Mouse (Mus musculus) MEL (cell line): Measurements from ENCODE around the gene Angptl3. TPM values are rescaled to one million over a fixed set of nuclear protein-coding genes. Genes with fewer than 3 reads are reported as not detected.

Source experiments
- DNase-seq: peaks from one replicate; pipeline ENCODE4 v3.0.0; 2011; ENCODE audit warnings: low read depth, low spot score
- H3K27ac ChIP-seq: 2 replicates; pipeline ENCODE4 v1.5.1; 2012; ENCODE audit warnings: low read depth, mild to moderate bottlenecking, control low read depth, low read length, moderate library complexity; ENCODE audit not compliant: control insufficient read depth
- H3K27me3 ChIP-seq, 2 experiments: fragments of 150-350 bp in 1 of 2; sonication (generic) in 1 of 2; 2 replicates each; pipeline ENCODE4 v1.6.1; 2012; ENCODE audit warnings: low read length in 2 of 2, mild to moderate bottlenecking in 2 of 2, improper control_type of control experiment in 1 of 2, moderate library complexity in 1 of 2; ENCODE audit not compliant: insufficient read depth in 2 of 2, control insufficient read depth in 1 of 2
- H3K36me3 ChIP-seq, 2 experiments: 2 replicates each; pipeline ENCODE4 v1.6.1; 2012 to 2014; ENCODE audit warnings: low read length in 2 of 2, improper control_type of control experiment in 1 of 2, inconsistent platforms in 1 of 2, mild to moderate bottlenecking in 1 of 2; ENCODE audit not compliant: insufficient read depth in 2 of 2, control insufficient read depth in 1 of 2
- H3K4me1 ChIP-seq, 2 experiments: fragments of 150-350 bp in 1 of 2; sonication (generic) in 1 of 2; 2 replicates each; pipeline ENCODE4 v1.6.1; 2012; ENCODE audit warnings: low read length in 2 of 2, improper control_type of control experiment in 1 of 2, mild to moderate bottlenecking in 1 of 2; ENCODE audit not compliant: insufficient read depth in 2 of 2, control insufficient read depth in 1 of 2
- H3K4me3 ChIP-seq, 2 experiments: fragments of 150-350 bp in 1 of 2; sonication (generic) in 1 of 2; 2 replicates each; pipeline ENCODE4 v1.5.1; 2012; ENCODE audit warnings: low read depth in 2 of 2, low read length in 2 of 2, mild to moderate bottlenecking in 2 of 2, moderate library complexity in 2 of 2, control low read depth in 1 of 2, improper control_type of control experiment in 1 of 2; ENCODE audit not compliant: control insufficient read depth in 1 of 2, insufficient read depth in 1 of 2
- H3K79me2 ChIP-seq: 2 replicates; pipeline ENCODE4 v1.6.1; 2012; ENCODE audit warnings: mild to moderate bottlenecking, low read length, moderate library complexity; ENCODE audit not compliant: control insufficient read depth, poor library complexity, insufficient read depth
- H3K9ac ChIP-seq: 2 replicates; pipeline ENCODE4 v1.6.1; 2012; ENCODE audit warnings: low read depth, mild to moderate bottlenecking, control low read depth, low read length, moderate library complexity; ENCODE audit not compliant: control insufficient read depth, poor library complexity, severe bottlenecking
- H3K9me3 ChIP-seq: fragments of 150-350 bp; sonication (generic); replicated peaks from 2 replicates; pipeline ENCODE4 v1.6.1; 2012; ENCODE audit warnings: mild to moderate bottlenecking, low read length, improper control_type of control experiment, moderate library complexity; ENCODE audit not compliant: insufficient read depth
- BHLHE40 ChIP-seq: IDR thresholded peaks from 2 replicates; pipeline ENCODE4 v1.6.1; 2012; ENCODE audit warnings: low read depth, mild to moderate bottlenecking, inconsistent platforms, low read length, improper control_type of control experiment, borderline replicate concordance
- CHD1 ChIP-seq: IDR thresholded peaks from 2 replicates; pipeline ENCODE4 v1.6.1; 2012; ENCODE audit warnings: low read depth, mild to moderate bottlenecking, inconsistent platforms, low read length, improper control_type of control experiment
- CHD2 ChIP-seq: IDR thresholded peaks from 2 replicates; pipeline ENCODE4 v1.6.1; 2011; ENCODE audit warnings: low read length, improper control_type of control experiment
- ELF1 ChIP-seq: IDR thresholded peaks from 2 replicates; pipeline ENCODE4 v1.6.1; 2014; ENCODE audit warnings: low read depth, mild to moderate bottlenecking, inconsistent platforms, low read length, improper control_type of control experiment, moderate library complexity
- EP300 ChIP-seq, 2 experiments: IDR thresholded peaks; 2 replicates each; pipeline ENCODE4 v1.6.1; 2011; ENCODE audit warnings: improper control_type of control experiment in 2 of 2, low read length in 2 of 2, low read depth in 1 of 2, mild to moderate bottlenecking in 1 of 2
- GATA1 ChIP-seq: IDR thresholded peaks from 2 replicates; pipeline ENCODE4 v1.6.1; 2011; ENCODE audit warnings: low read depth, low read length, improper control_type of control experiment
- HCFC1 ChIP-seq: IDR thresholded peaks from 2 replicates; pipeline ENCODE4 v1.6.1; 2012; ENCODE audit warnings: low read depth, mild to moderate bottlenecking, inconsistent platforms, low read length, improper control_type of control experiment, moderate library complexity
- MAFK ChIP-seq: IDR thresholded peaks from 2 replicates; pipeline ENCODE4 v1.6.1; 2011; ENCODE audit warnings: low read depth, mild to moderate bottlenecking, low read length, improper control_type of control experiment, borderline replicate concordance
- MEF2A ChIP-seq: IDR thresholded peaks from 2 replicates; pipeline ENCODE4 v1.6.1; 2014; ENCODE audit warnings: low read depth, mild to moderate bottlenecking, inconsistent platforms, low read length, improper control_type of control experiment; ENCODE audit not compliant: poor library complexity, insufficient replicate concordance, severe bottlenecking; ENCODE audit errors: extremely low read depth
- MXI1 ChIP-seq: IDR thresholded peaks from 2 replicates; pipeline ENCODE4 v1.6.1; 2011; ENCODE audit warnings: mild to moderate bottlenecking, low read depth, low read length, improper control_type of control experiment
- MYB ChIP-seq: IDR thresholded peaks from 2 replicates; pipeline ENCODE4 v1.6.1; 2011; ENCODE audit warnings: mild to moderate bottlenecking, low read depth, low read length, improper control_type of control experiment
- MYC ChIP-seq: IDR thresholded peaks from 2 replicates; pipeline ENCODE4 v1.6.1; 2011; ENCODE audit warnings: low read depth, mild to moderate bottlenecking, low read length, improper control_type of control experiment, moderate library complexity
- NELFE ChIP-seq: IDR thresholded peaks from 2 replicates; pipeline ENCODE4 v1.6.1; 2011; ENCODE audit warnings: low read depth, low read length, improper control_type of control experiment
- NRF1 ChIP-seq: IDR thresholded peaks from 2 replicates; pipeline ENCODE4 v1.6.1; 2014; ENCODE audit warnings: low read depth, mild to moderate bottlenecking, inconsistent platforms, low read length, improper control_type of control experiment, moderate library complexity; ENCODE audit not compliant: poor library complexity, insufficient read depth, severe bottlenecking
- POLR2A ChIP-seq, 2 experiments: IDR thresholded peaks; 2 replicates each; pipeline ENCODE4 v1.6.1; 2011 to 2012; ENCODE audit warnings: low read length in 2 of 2, mild to moderate bottlenecking in 2 of 2, control low read depth in 1 of 2, improper control_type of control experiment in 1 of 2, low read depth in 1 of 2, moderate library complexity in 1 of 2; ENCODE audit not compliant: control insufficient read depth in 1 of 2, insufficient read depth in 1 of 2, poor library complexity in 1 of 2
- POLR2AphosphoS2 ChIP-seq: IDR thresholded peaks from 2 replicates; pipeline ENCODE4 v1.6.1; 2011; ENCODE audit warnings: low read length, improper control_type of control experiment
- RAD21 ChIP-seq: IDR thresholded peaks from 2 replicates; pipeline ENCODE4 v1.6.1; 2011; ENCODE audit warnings: mild to moderate bottlenecking, low read depth, low read length, improper control_type of control experiment
- RCOR1 ChIP-seq: IDR thresholded peaks from 2 replicates; pipeline ENCODE4 v1.6.1; 2012; ENCODE audit warnings: low read depth, mild to moderate bottlenecking, inconsistent platforms, low read length, improper control_type of control experiment
- SIN3A ChIP-seq: IDR thresholded peaks from 2 replicates; pipeline ENCODE4 v1.6.1; 2012; ENCODE audit warnings: low read length, improper control_type of control experiment, inconsistent platforms
- SMC3 ChIP-seq: IDR thresholded peaks from 2 replicates; pipeline ENCODE4 v1.6.1; 2011; ENCODE audit warnings: low read depth, low read length, improper control_type of control experiment
- TAL1 ChIP-seq: IDR thresholded peaks from 2 replicates; pipeline ENCODE4 v1.6.1; 2012; ENCODE audit warnings: mild to moderate bottlenecking, inconsistent platforms, low read length, moderate library complexity, mixed read lengths
- TBP ChIP-seq: IDR thresholded peaks from 2 replicates; pipeline ENCODE4 v1.8.0; 2011; ENCODE audit warnings: low read depth, low read length, improper control_type of control experiment
- USF1 ChIP-seq: IDR thresholded peaks from 2 replicates; pipeline ENCODE4 v1.6.1; 2014; ENCODE audit warnings: low read depth, mild to moderate bottlenecking, inconsistent platforms, low read length, improper control_type of control experiment, moderate library complexity
- ZNF384 ChIP-seq: IDR thresholded peaks from 2 replicates; pipeline ENCODE4 v1.6.1; 2012; ENCODE audit warnings: low read depth, mild to moderate bottlenecking, inconsistent platforms, low read length, improper control_type of control experiment
- polyA plus RNA-seq, 2 experiments: library from polyadenylated mRNA; stranded (reverse) in 1 of 2; unstranded in 1 of 2; fragments of >175 nt in 1 of 2; fragments of >200 nt in 1 of 2; gene quantifications; 2 replicates each; pipeline versions ENCODE4 v1.2.1 to v1.2.4; 2012; ENCODE audit warnings: low replicate concordance in 2 of 2, low read depth in 1 of 2; ENCODE audit not compliant: insufficient read length in 2 of 2, insufficient read depth in 1 of 2, missing spikeins in 1 of 2
- total RNA-seq: library from RNA; depleted of rRNA; stranded (reverse); fragments of 300-350 nt; gene quantifications from 2 replicates; pipeline ENCODE4 v1.2.3, GENCODE M21; 2012

Gene Angptl3
- total and polyA plus RNA-seq, 3 experiments = 0.04 to 0.12 TPM; not detected in 1

DNA sequence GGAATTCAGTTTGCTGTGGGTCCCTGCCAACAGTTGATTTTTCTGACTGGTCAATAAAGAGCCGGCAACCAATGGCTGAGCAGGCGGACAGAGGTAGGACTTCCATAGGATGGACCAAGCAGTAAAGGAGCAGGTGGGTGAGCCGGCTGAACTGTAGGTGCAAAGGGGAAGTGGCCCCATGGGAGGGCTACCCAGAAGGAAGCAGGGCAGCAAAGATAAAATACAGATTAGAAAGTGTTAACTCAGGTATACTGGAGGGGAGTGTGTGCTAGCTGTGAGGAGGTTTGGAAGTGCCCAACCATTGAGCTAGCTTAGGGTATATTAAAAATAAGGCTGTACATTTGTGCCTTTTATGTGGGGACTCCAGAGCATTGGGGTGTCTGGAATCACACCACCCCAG is 47.3 kb downstream of the Angptl3 start (continued):
- TF ChIP-seq RCOR1 = peak; percentile 35; the same call in 1 of the 2 replicates
- no peak for TF ChIP-seq SMC3
- TF ChIP-seq MYB = no peak
- no peak for TF ChIP-seq MEF2A
- TF ChIP-seq TBP = no peak
- no peak for TF ChIP-seq CHD1
- TF ChIP-seq SIN3A = no peak
- no peak for TF ChIP-seq NELFE
- no peak for TF ChIP-seq ELF1
- peak; percentile 37 for TF ChIP-seq TAL1
- no peak for TF ChIP-seq NRF1
- no peak for TF ChIP-seq USF1
- TF ChIP-seq HCFC1 = no peak
- TF ChIP-seq RAD21 = no peak
- no peak for TF ChIP-seq BHLHE40
- peak; percentile 80 to 88 for TF ChIP-seq EP300 (IDR thresholded peaks at IDR 0.05; ENCODE audit: low read depth in 1 of 2, low read length in 2 of 2)
- TF ChIP-seq ZNF384 = no peak
- TF ChIP-seq CHD2 = no peak
- TF ChIP-seq MYC = no peak

DNA sequence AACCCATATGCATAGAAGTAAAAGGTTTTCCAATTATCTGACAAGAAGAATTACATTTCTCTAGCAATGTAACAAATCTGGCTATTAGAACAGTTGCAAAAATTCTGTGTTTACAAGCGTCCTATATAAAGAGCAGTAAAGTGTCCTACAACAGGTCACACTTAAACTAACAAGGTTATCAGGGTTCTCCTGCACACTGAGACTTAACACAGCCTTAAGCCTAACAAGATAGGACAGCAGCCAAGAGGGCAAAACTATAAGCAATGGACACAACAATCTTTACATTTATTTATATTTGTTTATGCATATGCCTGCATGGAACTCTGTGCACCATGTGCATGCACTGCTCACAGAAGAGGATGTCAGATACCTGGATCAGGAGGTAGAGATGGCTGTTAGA is 50.4 kb downstream of the Angptl3 start:
- H3K27ac ChIP-seq = no peak overlapping the region
- no peak overlapping the region for H3K9ac ChIP-seq
- peaks cover 0 to 13% of the 10 kb centered on the region in 2 experiments; a peak in 2 of 4 replicates for H3K36me3 ChIP-seq
- DNase-seq = no peak
- no peaks in the 10 kb centered on the region for H3K79me2 ChIP-seq
- TF ChIP-seq ELF1 (no peak), MXI1 (no peak), NRF1 (no peak)
- peaks cover 7 to 9% of the 10 kb centered on the region in 2 experiments for H3K4me1 ChIP-seq
- H3K4me3 ChIP-seq = no peak overlapping the region
- H3K9me3 ChIP-seq = no peaks in the 10 kb centered on the region
- no peaks in the 10 kb centered on the region for H3K27me3 ChIP-seq

DNA sequence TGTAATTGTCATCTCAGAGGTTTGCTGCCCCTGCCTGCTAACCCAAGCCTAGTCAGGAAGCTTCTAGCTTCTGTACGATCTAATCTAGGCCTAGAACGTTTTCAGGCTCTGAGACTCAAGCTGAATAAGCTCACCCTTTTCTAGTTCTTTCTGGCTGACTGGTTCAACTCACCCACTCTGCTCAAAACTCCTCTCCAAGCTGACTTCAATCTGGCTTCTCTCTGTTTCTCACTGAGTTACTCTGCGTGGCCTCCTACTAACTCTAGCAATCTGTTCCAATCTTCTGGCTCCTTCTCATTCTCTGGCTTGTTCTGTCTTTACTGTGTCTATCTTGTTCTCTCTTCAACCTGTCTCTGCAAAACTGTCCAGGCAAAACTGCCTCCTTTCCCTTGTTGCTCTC is 53.1 kb downstream of the Angptl3 start:
- TF ChIP-seq EP300 (IDR thresholded peaks at IDR 0.05; ENCODE audit: low read depth in 1 of 2, low read length in 2 of 2) (no peak), GATA1 (no peak), MEF2A (no peak), POLR2AphosphoS2 (no peak), CHD2 (no peak), SIN3A (no peak), MAFK (no peak), ZNF384 (no peak), POLR2A (IDR thresholded peaks at IDR 0.05; ENCODE audit: control insufficient read depth in 1 of 2, insufficient read depth in 1 of 2, low read depth in 1 of 2, low read length in 2 of 2, poor library complexity in 1 of 2) (no peak)
- TF ChIP-seq, all 39 proteins: peak for 0
- H3K79me2 ChIP-seq = no peaks in the 10 kb centered on the region
- no peak for DNase-seq
- no peak overlapping the region for H3K27ac ChIP-seq
- H3K9ac ChIP-seq = no peak overlapping the region
- H3K4me3 ChIP-seq = no peak overlapping the region
- H3K27me3 ChIP-seq = no peaks in the 10 kb centered on the region
- H3K9me3 ChIP-seq = no peaks in the 10 kb centered on the region
- peaks cover 0 to 18% of the 10 kb centered on the region in 2 experiments; a peak in 2 of 4 replicates for H3K36me3 ChIP-seq
- H3K4me1 ChIP-seq = peaks cover 8 to 18% of the 10 kb centered on the region in 2 experiments
